Mouse (Mus musculus): ENCODE results near the gene Rimbp2. TPM values are rescaled to one million over a fixed set of nuclear protein-coding genes. Genes with fewer than 3 reads are reported as not detected.

Gene Rimbp2
- polyA plus RNA-seq (2014; fragmentation: Illumina TruSeq; extraction: RNeasy Lipid Tissue Mini Kit (QIAGEN cat#74804); ENCODE audit: low read depth, low replicate concordance), result 0.29 TPM

GRCm38 (mm10) chr5:128953278-128954070 lies at the start of gene Rimbp2:
Gene Rimbp2 (minus strand): TSS chr5:128953486.

Other genes with a start within 250 kb of the Rimbp2 start
- gene Stx2, start 55.1 kb upstream of the Rimbp2 start, polyA plus RNA-seq (2014; fragmentation: Illumina TruSeq; extraction: RNeasy Lipid Tissue Mini Kit (QIAGEN cat#74804); ENCODE audit: low read depth, low replicate concordance), result 21.2 TPM
- gene Ran, start 66.6 kb upstream of the Rimbp2 start, polyA plus RNA-seq (2014; fragmentation: Illumina TruSeq; extraction: RNeasy Lipid Tissue Mini Kit (QIAGEN cat#74804); ENCODE audit: low read depth, low replicate concordance), result 159 TPM
- gene Adgrd1, start 143.3 kb upstream of the Rimbp2 start, polyA plus RNA-seq (2014; fragmentation: Illumina TruSeq; extraction: RNeasy Lipid Tissue Mini Kit (QIAGEN cat#74804); ENCODE audit: low read depth, low replicate concordance), result 18.5 TPM

Data from adipose tissue, adult 10 weeks (tissue).